Mouse (Mus musculus) CH12.LX (cell line): Measurements from ENCODE around the gene Reln. TPM values are rescaled to one million over a fixed set of nuclear protein-coding genes. Genes with fewer than 3 reads are reported as not detected.

Source experiments
- DNase-seq: peaks from one replicate; pipeline ENCODE4 v3.0.0-alpha.2; 2013; ENCODE audit errors: extremely low read depth
- H3K27ac ChIP-seq: 2 replicates; pipeline ENCODE4 v1.5.1; 2012; ENCODE audit warnings: low read depth, mild to moderate bottlenecking, control low read depth, moderate library complexity; ENCODE audit not compliant: insufficient read depth
- H3K27me3 ChIP-seq: replicated peaks from 2 replicates; pipeline ENCODE3; 2012; ENCODE audit warnings: inconsistent platforms
- H3K36me3 ChIP-seq, 2 experiments: replicated peaks in 1 of 2; 2 replicates each; pipeline versions ENCODE3 to v1.6.1; 2012; ENCODE audit warnings: inconsistent platforms in 1 of 2, low read length in 1 of 2, mild to moderate bottlenecking in 1 of 2, mixed read lengths in 1 of 2, moderate library complexity in 1 of 2; ENCODE audit not compliant: control insufficient read depth in 1 of 2, insufficient read depth in 1 of 2
- H3K4me1 ChIP-seq, 2 experiments: 2 replicates each; pipeline ENCODE4 v1.6.1; 2012; ENCODE audit warnings: inconsistent platforms in 1 of 2, moderate library complexity in 1 of 2; ENCODE audit not compliant: insufficient read depth in 2 of 2, control insufficient read depth in 1 of 2
- H3K4me2 ChIP-seq: 2 replicates; pipeline ENCODE4 v1.6.1; 2012; ENCODE audit warnings: low read depth, mild to moderate bottlenecking, control low read depth; ENCODE audit not compliant: poor library complexity, insufficient read depth, severe bottlenecking
- H3K4me3 ChIP-seq, 3 experiments: fragments of 150-350 bp in 1 of 3; sonication (generic) in 1 of 3; replicated peaks in 1 of 3; 2 replicates each; pipeline versions ENCODE3 to v1.5.1; 2011 to 2012; ENCODE audit warnings: low read depth in 2 of 3, low read length in 2 of 3, mild to moderate bottlenecking in 2 of 3, moderate library complexity in 2 of 3, control low read depth in 1 of 3, improper control_type of control experiment in 1 of 3, inconsistent platforms in 1 of 3, mixed read lengths in 1 of 3; ENCODE audit not compliant: poor library complexity in 1 of 3
- H3K79me2 ChIP-seq: replicated peaks from 2 replicates; pipeline ENCODE4 v1.6.1; 2012; ENCODE audit warnings: mild to moderate bottlenecking, moderate library complexity; ENCODE audit not compliant: control insufficient read depth, poor library complexity, insufficient read depth, severe bottlenecking; ENCODE audit errors: extremely low read depth
- H3K9ac ChIP-seq: 2 replicates; pipeline ENCODE4 v1.6.1; 2012; ENCODE audit warnings: low read depth, mild to moderate bottlenecking, control low read depth, moderate library complexity; ENCODE audit not compliant: insufficient read depth
- H3K9me3 ChIP-seq: replicated peaks from 2 replicates; pipeline ENCODE3; 2012; ENCODE audit warnings: low read length, inconsistent platforms, mixed read lengths
- CTCF ChIP-seq, 2 experiments: IDR thresholded peaks in 1 of 2; conservative IDR thresholded peaks in 1 of 2; 2 replicates each; pipeline ENCODE4 v1.5.1; 2011 to 2012; ENCODE audit warnings: low read depth in 2 of 2, low read length in 2 of 2, improper control_type of control experiment in 1 of 2, inconsistent platforms in 1 of 2, mild to moderate bottlenecking in 1 of 2, moderate library complexity in 1 of 2
- E2F4 ChIP-seq: IDR thresholded peaks from 2 replicates; pipeline ENCODE4 v1.6.1; 2011; ENCODE audit warnings: low read depth, low read length, improper control_type of control experiment; ENCODE audit not compliant: insufficient replicate concordance
- ELF1 ChIP-seq: IDR thresholded peaks from 2 replicates; pipeline ENCODE4 v1.6.1; 2014; ENCODE audit warnings: low read depth, mild to moderate bottlenecking, inconsistent platforms, low read length, improper control_type of control experiment
- GABPA ChIP-seq: IDR thresholded peaks from 2 replicates; pipeline ENCODE4 v1.6.1; 2012; ENCODE audit warnings: low read depth, low read length, improper control_type of control experiment, inconsistent platforms; ENCODE audit not compliant: insufficient replicate concordance
- HCFC1 ChIP-seq: IDR thresholded peaks from 2 replicates; pipeline ENCODE4 v1.6.1; 2012; ENCODE audit warnings: low read depth, mild to moderate bottlenecking, inconsistent platforms, low read length, improper control_type of control experiment
- MXI1 ChIP-seq: IDR thresholded peaks from 2 replicates; pipeline ENCODE4 v1.6.1; 2011; ENCODE audit warnings: mild to moderate bottlenecking, low read depth, low read length, improper control_type of control experiment
- PAX5 ChIP-seq: IDR thresholded peaks from 2 replicates; pipeline ENCODE4 v1.6.1; 2012; ENCODE audit warnings: low read length, inconsistent platforms, mixed read lengths
- POLR2AphosphoS2 ChIP-seq: IDR thresholded peaks from 2 replicates; pipeline ENCODE4 v1.6.1; 2011; ENCODE audit warnings: low read depth, low read length, improper control_type of control experiment
- RCOR1 ChIP-seq: conservative IDR thresholded peaks from 2 replicates; pipeline ENCODE4 v1.6.1; 2012; ENCODE audit warnings: low read depth, mild to moderate bottlenecking, inconsistent platforms, low read length, improper control_type of control experiment
- SIN3A ChIP-seq: IDR thresholded peaks from 2 replicates; pipeline ENCODE4 v1.6.1; 2012; ENCODE audit warnings: low read length, improper control_type of control experiment, inconsistent platforms
- TBP ChIP-seq: conservative IDR thresholded peaks from 2 replicates; pipeline ENCODE4 v1.6.1; 2011; ENCODE audit warnings: low read depth, low read length, improper control_type of control experiment
- TCF12 ChIP-seq: IDR thresholded peaks from 2 replicates; pipeline ENCODE4 v1.6.1; 2014; ENCODE audit warnings: low read depth, mild to moderate bottlenecking, inconsistent platforms, low read length, improper control_type of control experiment
- USF2 ChIP-seq: conservative IDR thresholded peaks from 2 replicates; pipeline ENCODE4 v1.6.1; 2011; ENCODE audit warnings: low read depth, low read length, improper control_type of control experiment
- ZC3H11A ChIP-seq: IDR thresholded peaks from 2 replicates; pipeline ENCODE4 v1.6.1; 2012; ENCODE audit warnings: low read depth, mild to moderate bottlenecking, inconsistent platforms, low read length, improper control_type of control experiment
- ZMIZ1 ChIP-seq: IDR thresholded peaks from 2 replicates; pipeline ENCODE4 v1.6.1; 2012; ENCODE audit warnings: low read depth, mild to moderate bottlenecking, inconsistent platforms, low read length, improper control_type of control experiment
- ZNF384 ChIP-seq: IDR thresholded peaks from 2 replicates; pipeline ENCODE4 v1.6.1; 2012; ENCODE audit warnings: low read depth, low read length, improper control_type of control experiment, inconsistent platforms
- dilution Hi-C: fragments of 300-500 bp; cut with MboI; formaldehyde crosslinking; loops from 2 replicates; pipeline ENCODE4 v1.14.3; 2020; ENCODE audit warnings: low sequenced_read_pairs; ENCODE audit not compliant: extremely low pct_unique_long_range_greater_than_20kb, extremely low pct_ligation_motif_present
- in situ Hi-C: fragments of 300-500 bp; cut with MboI; formaldehyde crosslinking; loops from 3 replicates; pipeline ENCODE4 v1.14.3; 2019; ENCODE audit warnings: low sequenced_read_pairs, low pct_ligation_motif_present, low pct_unique_long_range_greater_than_20kb, mixed read lengths
- polyA plus RNA-seq: library from polyadenylated mRNA; unstranded; fragments of >175 nt; gene quantifications from 2 replicates; pipeline ENCODE4 v1.2.1, GENCODE M21; 2012; ENCODE audit warnings: low read depth; ENCODE audit not compliant: insufficient read length
- total RNA-seq, 2 experiments: library from RNA; depleted of rRNA; stranded (reverse); fragments of 300-350 nt in 1 of 2; fragments of >200 nt in 1 of 2; gene quantifications; 2 replicates each; pipeline ENCODE4 v1.2.3; 2012 to 2014

Gene Reln
- total and polyA plus RNA-seq, 3 experiments: 0.03 to 0.04 TPM; not detected in 1

- H3K9me3 ChIP-seq: no peaks in the 10 kb centered on the region
- dilution Hi-C loops: no loop called here
- H3K27ac ChIP-seq: no peak overlapping the region
- in situ Hi-C loops: no loop called here
- no peak overlapping the region for H3K9ac ChIP-seq
- TF ChIP-seq SIN3A: no peak
- TF ChIP-seq ZC3H11A: no peak
- TF ChIP-seq TCF12: no peak
- no peak overlapping the region for H3K4me3 ChIP-seq
- no peak overlapping the region for H3K4me2 ChIP-seq
- peaks cover 4 to 6% of the 10 kb centered on the region in 2 experiments; a peak in 3 of 4 replicates for H3K4me1 ChIP-seq
- H3K27me3 ChIP-seq: no peaks in the 10 kb centered on the region
- no peak for DNase-seq
- H3K36me3 ChIP-seq: no peaks in the 10 kb centered on the region
- H3K79me2 ChIP-seq: no peaks in the 10 kb centered on the region
Observed at GRCm38 (mm10) chr5:22139015-22139414, 205.5 kb downstream of the Reln start.

DNA sequence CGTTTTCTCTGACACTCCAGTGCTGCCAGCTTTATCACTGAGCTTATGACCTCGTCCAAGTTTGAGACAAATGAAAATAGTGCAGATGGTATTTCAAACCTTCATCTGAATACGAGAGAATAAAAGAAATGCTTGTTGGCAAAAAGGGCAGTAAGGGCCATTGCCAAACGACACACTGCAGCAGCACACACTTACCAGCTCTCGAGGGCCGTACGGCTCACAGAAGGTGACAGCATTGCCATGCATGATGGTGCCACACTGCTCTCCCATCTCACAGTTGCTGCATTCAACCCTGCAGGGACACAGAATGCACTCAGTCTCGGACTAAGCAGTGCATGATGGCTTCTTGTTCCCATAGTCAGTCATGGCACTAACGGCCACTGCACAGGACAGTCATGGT is 210.1 kb downstream of the Reln start:
- no peak overlapping the region for H3K4me3 ChIP-seq
- H3K9ac ChIP-seq: no peak overlapping the region
- no peak overlapping the region for H3K27ac ChIP-seq
- dilution Hi-C loops: no loop called here
- H3K4me1 ChIP-seq: peaks cover 4% of the 10 kb centered on the region in 2 experiments; a peak in 3 of 4 replicates
- no peak for DNase-seq
- H3K36me3 ChIP-seq: no peaks in the 10 kb centered on the region
- no peaks in the 10 kb centered on the region for H3K79me2 ChIP-seq
- in situ Hi-C loops: no loop called here
- H3K9me3 ChIP-seq: no peaks in the 10 kb centered on the region
- H3K4me2 ChIP-seq: no peak overlapping the region
- no peaks in the 10 kb centered on the region for H3K27me3 ChIP-seq
- TF ChIP-seq TBP: no peak

- Histone ChIP-seq H3K4me1 (peaks cover 4 to 13% of the 10 kb centered on the region in 2 experiments; a peak in 3 of 4 replicates), H3K9ac (no peak overlapping the region), H3K36me3 (no peaks in the 10 kb centered on the region), H3K4me2 (no peak overlapping the region), H3K27ac (no peak overlapping the region), H3K4me3 (no peak overlapping the region), H3K9me3 (no peaks in the 10 kb centered on the region), H3K27me3 (no peaks in the 10 kb centered on the region), H3K79me2 (no peaks in the 10 kb centered on the region)
- no peak for TF ChIP-seq POLR2AphosphoS2
- TF ChIP-seq HCFC1: no peak
- no peak for TF ChIP-seq TCF12
- TF ChIP-seq ELF1: no peak
- no peak for TF ChIP-seq USF2
- no peak for TF ChIP-seq CTCF (conservative IDR thresholded peaks at IDR 0.05 in 1 of 2, IDR thresholded peaks at IDR 0.05 in 1 of 2; ENCODE audit: low read depth in 2 of 2, low read length in 2 of 2)
- TF ChIP-seq ZNF384: no peak
- TF ChIP-seq E2F4: no peak
- no peak for TF ChIP-seq MXI1
- TF ChIP-seq PAX5: no peak
- no peak for TF ChIP-seq RCOR1
- TF ChIP-seq ZMIZ1: no peak
- TF ChIP-seq GABPA: no peak
- DNase-seq: no peak
- dilution Hi-C loops: no loop called here
- in situ Hi-C loops: no loop called here
Observed at GRCm38 (mm10) chr5:22131730-22132522, 212.6 kb downstream of the Reln start.
